ENCODE assay signal across 27 mouse cellular contexts in the genomic region with DNA sequence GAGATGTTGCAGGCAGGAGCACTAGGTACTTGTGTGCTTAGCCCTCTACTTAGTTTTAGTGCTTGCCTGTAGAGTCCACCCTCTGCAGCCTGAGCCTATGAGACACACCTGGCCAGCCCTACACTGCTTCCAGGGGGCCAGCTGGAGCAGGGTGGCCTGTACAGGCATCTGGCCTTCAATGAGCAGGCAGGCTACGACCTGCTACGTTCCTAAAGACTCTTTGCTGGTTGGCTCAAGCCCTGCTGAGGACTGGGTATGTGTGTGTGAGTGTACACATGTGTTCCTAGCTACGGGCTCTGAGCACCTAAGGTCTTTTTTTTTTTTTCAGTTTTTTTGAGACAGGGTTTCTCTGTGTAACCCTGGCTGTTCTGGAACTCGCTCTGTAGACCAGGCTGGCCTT. TPM values are rescaled to one million over a fixed set of nuclear protein-coding genes. Genes with fewer than 3 reads are reported as not detected.
DNase-seq lines count a peak whose midpoint lies in the region; ATAC-seq and TF ChIP-seq lines count a peak whose summit lies in the region.
"Had no signal": no experiment of that assay in that cellular context is flagged by ENCODE, and none has a peak within 500 bp of the region (broad histone marks: within the 10 kb centered on the region; RNA-seq: fewer than 3 reads in every experiment).

No protein-coding gene starts in this region.

- 0 out of 2 replicates have a peak overlapping the region, but pooled peaks have one; percentile 21 for H3K9ac ChIP-seq in heart, embryonic 12.5 days
- H3K9ac ChIP-seq in heart, embryonic 11.5 days (ENCODE audit: low read depth, low read length), result no peak overlapping the region
- H3K9ac ChIP-seq in hindbrain, embryonic 13.5 days, result 0 out of 2 replicates have a peak overlapping the region, but pooled peaks have one; percentile 2
- no peak overlapping the region for H3K9ac ChIP-seq in hindbrain, embryonic 11.5 days (ENCODE audit: low read depth, low read length)
- H3K9ac ChIP-seq in midbrain, embryonic 13.5 days (replicated peaks), result 0 out of 2 replicates have a peak overlapping the region, but pooled peaks have one; percentile 19
- no peak overlapping the region for H3K9ac ChIP-seq in midbrain, embryonic 15.5 days
- H3K9ac ChIP-seq: embryonic facial prominence, embryonic 15.5 days; forebrain, embryonic 15.5 days; intestine, embryonic 15.5 days; liver, embryonic 12.5 days; midbrain, embryonic 12.5 days; neural tube, embryonic 12.5 days had no signal

- H3K27me3 ChIP-seq in cerebellum, adult 2 months (ENCODE audit: control insufficient read depth, insufficient read depth, low read length), result no peaks in the 10 kb centered on the region
- H3K27me3 ChIP-seq in heart, embryonic 12.5 days (replicated peaks), result no peaks in the 10 kb centered on the region
- no peaks in the 10 kb centered on the region for H3K27me3 ChIP-seq in heart, embryonic 11.5 days (ENCODE audit: control insufficient read depth, insufficient read depth, low read length)
- no peaks in the 10 kb centered on the region for H3K27me3 ChIP-seq in hindbrain, embryonic 13.5 days
- H3K27me3 ChIP-seq in hindbrain, embryonic 11.5 days (ENCODE audit: control insufficient read depth, insufficient read depth, low read length), result no peaks in the 10 kb centered on the region
- no peaks in the 10 kb centered on the region for H3K27me3 ChIP-seq in midbrain, embryonic 13.5 days
- H3K27me3 ChIP-seq in midbrain, embryonic 15.5 days (replicated peaks), result no peaks in the 10 kb centered on the region
- H3K27me3 ChIP-seq: embryonic facial prominence, embryonic 15.5 days; forebrain, embryonic 15.5 days; intestine, embryonic 15.5 days; midbrain, embryonic 12.5 days; neural tube, embryonic 12.5 days had no signal

- DNase-seq in cerebellum, adult 2 months, result no peak
- DNase-seq in cerebellum, postnatal 10 days, result no peak
- DNase-seq in hindbrain, embryonic 11.5 days (ENCODE audit: low spot score), result no peak
- DNase-seq: adrenal gland, adult 8-10 months; cerebellum, adult 8-10 months; gastrocnemius, postnatal 14 days; heart, postnatal 10 days; kidney, postnatal 4 days; layer of hippocampus, adult 9-11 months; lung, adult 18-20 months; lung, postnatal 10 days had no signal

- no peak for TF ChIP-seq CTCF in cerebellum, adult 2 months (IDR thresholded peaks at IDR 0.05; ENCODE audit: borderline replicate concordance, insufficient read depth, low read depth, low read length)

- no peak for ATAC-seq in heart, embryonic 12.5 days (ENCODE audit: insufficient number of reproducible peaks, low FRiP score)
- ATAC-seq in heart, embryonic 11.5 days (replicated peaks; ENCODE audit: insufficient number of reproducible peaks, low FRiP score, low TSS enrichment), result no peak
- ATAC-seq in hindbrain, embryonic 13.5 days (ENCODE audit: low FRiP score), result no peak
- no peak for ATAC-seq in hindbrain, embryonic 11.5 days (ENCODE audit: low FRiP score)
- ATAC-seq in midbrain, embryonic 13.5 days, result no peak
- ATAC-seq in midbrain, embryonic 15.5 days (replicated peaks), result no peak
- ATAC-seq: activated CD4-positive, CD25-positive, alpha-beta regulatory T cell, adult 4 months; forebrain, embryonic 15.5 days; hindbrain, embryonic 16.5 days; intestine, embryonic 15.5 days; liver, embryonic 12.5 days had no signal

- peaks cover 26% of the 10 kb centered on the region for H3K36me3 ChIP-seq in heart, embryonic 12.5 days
- H3K36me3 ChIP-seq in heart, embryonic 11.5 days (ENCODE audit: control insufficient read depth, insufficient read depth, low read length), result peaks cover 1% of the 10 kb centered on the region; the same call in 1 of the 2 replicates
- H3K36me3 ChIP-seq in hindbrain, embryonic 13.5 days, result peaks cover 23% of the 10 kb centered on the region
- H3K36me3 ChIP-seq in hindbrain, embryonic 11.5 days (ENCODE audit: control insufficient read depth, insufficient read depth, low read length), result 0 out of 2 replicates have a peak, but pooled peaks cover 4% of the 10 kb centered on the region
- peaks cover 21% of the 10 kb centered on the region for H3K36me3 ChIP-seq in midbrain, embryonic 13.5 days
- peaks cover 15% of the 10 kb centered on the region; the same call in 1 of the 2 replicates for H3K36me3 ChIP-seq in midbrain, embryonic 15.5 days (replicated peaks)

- no peaks in the 10 kb centered on the region for H3K9me3 ChIP-seq in heart, embryonic 12.5 days (replicated peaks)
- H3K9me3 ChIP-seq in heart, embryonic 11.5 days (replicated peaks; ENCODE audit: control insufficient read depth, low read length), result no peaks in the 10 kb centered on the region
- H3K9me3 ChIP-seq in hindbrain, embryonic 13.5 days, result no peaks in the 10 kb centered on the region
- no peaks in the 10 kb centered on the region for H3K9me3 ChIP-seq in hindbrain, embryonic 11.5 days (ENCODE audit: control insufficient read depth, low read length)
- H3K9me3 ChIP-seq in midbrain, embryonic 13.5 days, result no peaks in the 10 kb centered on the region
- no peaks in the 10 kb centered on the region for H3K9me3 ChIP-seq in midbrain, embryonic 15.5 days
- H3K9me3 ChIP-seq: embryonic facial prominence, embryonic 15.5 days; forebrain, embryonic 15.5 days; intestine, embryonic 15.5 days; liver, embryonic 12.5 days; midbrain, embryonic 12.5 days; neural tube, embryonic 12.5 days had no signal

- peaks cover 53% of the 10 kb centered on the region for H3K4me1 ChIP-seq in cerebellum, adult 2 months (ENCODE audit: control insufficient read depth, insufficient read depth, low read length)
- peaks cover 74% of the 10 kb centered on the region for H3K4me1 ChIP-seq in heart, embryonic 12.5 days (replicated peaks)
- H3K4me1 ChIP-seq in heart, embryonic 11.5 days (ENCODE audit: control insufficient read depth, insufficient read depth, low read length), result peaks cover 45% of the 10 kb centered on the region
- peaks cover 62% of the 10 kb centered on the region for H3K4me1 ChIP-seq in hindbrain, embryonic 13.5 days (replicated peaks)
- H3K4me1 ChIP-seq in hindbrain, embryonic 11.5 days (replicated peaks; ENCODE audit: control insufficient read depth, insufficient read depth, low read length), result peaks cover 4% of the 10 kb centered on the region
- H3K4me1 ChIP-seq in midbrain, embryonic 13.5 days (replicated peaks), result peaks cover 48% of the 10 kb centered on the region
- H3K4me1 ChIP-seq in midbrain, embryonic 15.5 days, result peaks cover 41% of the 10 kb centered on the region

- no peak overlapping the region for H3K4me3 ChIP-seq in cerebellum, adult 2 months (replicated peaks; ENCODE audit: insufficient read depth, low read depth, low read length)
- no peak overlapping the region for H3K4me3 ChIP-seq in heart, embryonic 12.5 days
- no peak overlapping the region for H3K4me3 ChIP-seq in heart, embryonic 11.5 days (ENCODE audit: low read depth, low read length)
- H3K4me3 ChIP-seq in hindbrain, embryonic 13.5 days, result no peak overlapping the region
- H3K4me3 ChIP-seq in hindbrain, embryonic 11.5 days (ENCODE audit: low read depth, low read length), result no peak overlapping the region
- no peak overlapping the region for H3K4me3 ChIP-seq in midbrain, embryonic 13.5 days (replicated peaks)
- H3K4me3 ChIP-seq in midbrain, embryonic 15.5 days, result no peak overlapping the region
- H3K4me3 ChIP-seq: embryonic facial prominence, embryonic 15.5 days; forebrain, embryonic 15.5 days; intestine, embryonic 15.5 days; liver, embryonic 12.5 days; midbrain, embryonic 12.5 days; neural tube, embryonic 12.5 days had no signal

- 0 out of 2 replicates have a peak overlapping the region, but pooled peaks have one; percentile 85 for H3K27ac ChIP-seq in cerebellum, adult 2 months (ENCODE audit: insufficient read depth, low read length)
- peak overlapping the region; percentile 95; the same call in 1 of the 2 replicates for H3K27ac ChIP-seq in heart, embryonic 12.5 days (ENCODE audit: poor library complexity, severe bottlenecking)
- no peak overlapping the region for H3K27ac ChIP-seq in heart, embryonic 11.5 days (ENCODE audit: low read depth, low read length)
- no peak overlapping the region for H3K27ac ChIP-seq in hindbrain, embryonic 13.5 days
- H3K27ac ChIP-seq in hindbrain, embryonic 11.5 days (ENCODE audit: low read depth, low read length), result no peak overlapping the region
- H3K27ac ChIP-seq in midbrain, embryonic 13.5 days, result no peak overlapping the region
- H3K27ac ChIP-seq in midbrain, embryonic 15.5 days, result no peak overlapping the region
- H3K27ac ChIP-seq: embryonic facial prominence, embryonic 15.5 days; forebrain, embryonic 15.5 days; intestine, embryonic 15.5 days; liver, embryonic 12.5 days; midbrain, embryonic 12.5 days; neural tube, embryonic 12.5 days had no signal

- H3K4me2 ChIP-seq in heart, embryonic 12.5 days, result no peak overlapping the region
- no peak overlapping the region for H3K4me2 ChIP-seq in heart, embryonic 11.5 days
- H3K4me2 ChIP-seq in hindbrain, embryonic 13.5 days, result no peak overlapping the region
- H3K4me2 ChIP-seq in hindbrain, embryonic 11.5 days (replicated peaks; ENCODE audit: low read depth, low read length), result no peak overlapping the region
- no peak overlapping the region for H3K4me2 ChIP-seq in midbrain, embryonic 13.5 days (replicated peaks)
- H3K4me2 ChIP-seq in midbrain, embryonic 15.5 days, result no peak overlapping the region
- H3K4me2 ChIP-seq: embryonic facial prominence, embryonic 15.5 days; forebrain, embryonic 15.5 days; intestine, embryonic 15.5 days; liver, embryonic 12.5 days; midbrain, embryonic 12.5 days; neural tube, embryonic 12.5 days had no signal

- 45% methylated on average over 4 of the region's 4 CpGs for WGBS in cerebellum, adult 2 months
- 80% methylated on average over 4 of the region's 4 CpGs for WGBS in heart, embryonic 12.5 days
- WGBS in heart, embryonic 11.5 days (ENCODE audit: insufficient replicate concordance), result 90% methylated on average over 4 of the region's 4 CpGs
- WGBS in hindbrain, embryonic 13.5 days, result 89% methylated on average over 4 of the region's 4 CpGs
- WGBS in hindbrain, embryonic 11.5 days, result 94% methylated on average over 4 of the region's 4 CpGs
- 93% methylated on average over 4 of the region's 4 CpGs for WGBS in midbrain, embryonic 13.5 days
- WGBS in midbrain, embryonic 15.5 days, result 91% methylated on average over 4 of the region's 4 CpGs

- TF ChIP-seq POLR2A in cerebellum, adult 2 months (IDR thresholded peaks at IDR 0.05; ENCODE audit: borderline replicate concordance, insufficient read depth, low read length), result no peak

RNA-seq across cellular contexts. Expression of gene Zdhhc8, which starts 3.5 kb away (rescaled TPM):
- 74.0 and 85.3 TPM in 2 replicates for polyA plus RNA-seq in cerebellum, adult 2 months (2012; rRNA removed)
- 29.5 and 33.0 TPM in 2 replicates for polyA plus RNA-seq in heart, embryonic 12.5 days (2016; fragmentation: Nextera tagmentation; extraction: Ambion mirVana)
- 16.3 and 17.3 TPM in 2 replicates for polyA plus RNA-seq in heart, embryonic 11.5 days (2014; fragmentation: Nextera tagmentation; extraction: Ambion mirVana)
- 11.9 and 12.2 TPM in 2 replicates for polyA plus RNA-seq in hindbrain, embryonic 13.5 days (2015; fragmentation: Nextera tagmentation; extraction: Ambion mirVana)
- polyA plus RNA-seq in hindbrain, embryonic 11.5 days (2014; fragmentation: Nextera tagmentation; extraction: Ambion mirVana), result 7.5 and 8.3 TPM in 2 replicates
- 10.1 and 11.9 TPM in 2 replicates for polyA plus RNA-seq in midbrain, embryonic 13.5 days (2015; fragmentation: Nextera tagmentation; extraction: Ambion mirVana)
- polyA plus RNA-seq in midbrain, embryonic 15.5 days (2015; fragmentation: Nextera tagmentation; extraction: Ambion mirVana), result 15.4 and 19.9 TPM in 2 replicates

RNA-seq across cellular contexts. Expression of gene Ccdc188, which starts 13.8 kb away (rescaled TPM):
- polyA plus RNA-seq in cerebellum, adult 2 months (2012; rRNA removed), result not detected in 2 replicates
- 0.14 and 0.15 TPM in 2 replicates for polyA plus RNA-seq in heart, embryonic 12.5 days (2016; fragmentation: Nextera tagmentation; extraction: Ambion mirVana)
- not detected in 2 replicates for polyA plus RNA-seq in heart, embryonic 11.5 days (2014; fragmentation: Nextera tagmentation; extraction: Ambion mirVana)
- not detected in 2 replicates for polyA plus RNA-seq in hindbrain, embryonic 13.5 days (2015; fragmentation: Nextera tagmentation; extraction: Ambion mirVana)
- polyA plus RNA-seq in hindbrain, embryonic 11.5 days (2014; fragmentation: Nextera tagmentation; extraction: Ambion mirVana), result not detected in 2 replicates
- polyA plus RNA-seq in midbrain, embryonic 13.5 days (2015; fragmentation: Nextera tagmentation; extraction: Ambion mirVana), result 0.09 TPM in 1 of 2 replicates, not detected in the other
- 0.14 TPM in 1 of 2 replicates, not detected in the other for polyA plus RNA-seq in midbrain, embryonic 15.5 days (2015; fragmentation: Nextera tagmentation; extraction: Ambion mirVana)
- polyA plus RNA-seq: activated CD4-positive, CD25-positive, alpha-beta regulatory T cell, adult 4 months; embryonic facial prominence, embryonic 15.5 days; forebrain, embryonic 15.5 days; hindbrain, embryonic 16.5 days; intestine, embryonic 15.5 days; kidney, embryonic 16.5 days; limb, embryonic 11.5 days; liver, embryonic 12.5 days; midbrain, embryonic 12.5 days; neural tube, embryonic 12.5 days; stomach, embryonic 14.5 days had no signal

RNA-seq across cellular contexts. Expression of gene Trmt2a, which starts 17.0 kb away (rescaled TPM):
- 96.0 and 99.5 TPM in 2 replicates for polyA plus RNA-seq in cerebellum, adult 2 months (2012; rRNA removed)
- polyA plus RNA-seq in heart, embryonic 12.5 days (2016; fragmentation: Nextera tagmentation; extraction: Ambion mirVana), result 57.2 and 61.9 TPM in 2 replicates
- 56.0 and 58.2 TPM in 2 replicates for polyA plus RNA-seq in heart, embryonic 11.5 days (2014; fragmentation: Nextera tagmentation; extraction: Ambion mirVana)
- polyA plus RNA-seq in hindbrain, embryonic 13.5 days (2015; fragmentation: Nextera tagmentation; extraction: Ambion mirVana), result 95.8 and 98.7 TPM in 2 replicates
- 77.0 and 85.0 TPM in 2 replicates for polyA plus RNA-seq in hindbrain, embryonic 11.5 days (2014; fragmentation: Nextera tagmentation; extraction: Ambion mirVana)
- 100 and 115 TPM in 2 replicates for polyA plus RNA-seq in midbrain, embryonic 13.5 days (2015; fragmentation: Nextera tagmentation; extraction: Ambion mirVana)
- 107 and 122 TPM in 2 replicates for polyA plus RNA-seq in midbrain, embryonic 15.5 days (2015; fragmentation: Nextera tagmentation; extraction: Ambion mirVana)

RNA-seq across cellular contexts. Expression of gene Ranbp1, which starts 17.1 kb away (rescaled TPM):
- 96.2 and 104 TPM in 2 replicates for polyA plus RNA-seq in cerebellum, adult 2 months (2012; rRNA removed)
- polyA plus RNA-seq in heart, embryonic 12.5 days (2016; fragmentation: Nextera tagmentation; extraction: Ambion mirVana), result 512 and 519 TPM in 2 replicates
- polyA plus RNA-seq in heart, embryonic 11.5 days (2014; fragmentation: Nextera tagmentation; extraction: Ambion mirVana), result 585 and 656 TPM in 2 replicates
- polyA plus RNA-seq in hindbrain, embryonic 13.5 days (2015; fragmentation: Nextera tagmentation; extraction: Ambion mirVana), result 444 and 462 TPM in 2 replicates
- polyA plus RNA-seq in hindbrain, embryonic 11.5 days (2014; fragmentation: Nextera tagmentation; extraction: Ambion mirVana), result 1,115 and 1,160 TPM in 2 replicates
- 519 and 564 TPM in 2 replicates for polyA plus RNA-seq in midbrain, embryonic 13.5 days (2015; fragmentation: Nextera tagmentation; extraction: Ambion mirVana)
- 334 and 360 TPM in 2 replicates for polyA plus RNA-seq in midbrain, embryonic 15.5 days (2015; fragmentation: Nextera tagmentation; extraction: Ambion mirVana)

RNA-seq across cellular contexts. Expression of gene Gm49776, which starts 26.7 kb away (rescaled TPM):
- polyA plus RNA-seq in cerebellum, adult 2 months (2012; rRNA removed), result 0.47 TPM in 1 of 2 replicates, not detected in the other
- 1.2 and 1.7 TPM in 2 replicates for polyA plus RNA-seq in heart, embryonic 12.5 days (2016; fragmentation: Nextera tagmentation; extraction: Ambion mirVana)
- 3.7 TPM in 1 of 2 replicates, not detected in the other for polyA plus RNA-seq in heart, embryonic 11.5 days (2014; fragmentation: Nextera tagmentation; extraction: Ambion mirVana)
- polyA plus RNA-seq in hindbrain, embryonic 13.5 days (2015; fragmentation: Nextera tagmentation; extraction: Ambion mirVana), result 3.3 TPM in 1 of 2 replicates, not detected in the other
- polyA plus RNA-seq in hindbrain, embryonic 11.5 days (2014; fragmentation: Nextera tagmentation; extraction: Ambion mirVana), result 1.4 and 1.6 TPM in 2 replicates
- not detected in 2 replicates for polyA plus RNA-seq in midbrain, embryonic 13.5 days (2015; fragmentation: Nextera tagmentation; extraction: Ambion mirVana)
- polyA plus RNA-seq in midbrain, embryonic 15.5 days (2015; fragmentation: Nextera tagmentation; extraction: Ambion mirVana), result 5.1 TPM in 1 of 2 replicates, not detected in the other
- polyA plus RNA-seq: activated CD4-positive, CD25-positive, alpha-beta regulatory T cell, adult 4 months; hindbrain, embryonic 16.5 days; kidney, embryonic 16.5 days; liver, embryonic 12.5 days; stomach, embryonic 14.5 days had no signal

Comparison
In these comparisons a context has a peak if more than half of its experiments do, and no peak if none do; other contexts are left out.
1. H3K27ac ChIP-seq: peak in cerebellum, adult 2 months (single experiment) and heart, embryonic 12.5 days (single experiment); none in heart, embryonic 11.5 days (single experiment), hindbrain, embryonic 13.5 days (single experiment), hindbrain, embryonic 11.5 days (single experiment), midbrain, embryonic 13.5 days (single experiment) and midbrain, embryonic 15.5 days (single experiment).
2. H3K9ac ChIP-seq: peak in heart, embryonic 12.5 days (single experiment), hindbrain, embryonic 13.5 days (single experiment) and midbrain, embryonic 13.5 days (single experiment); none in heart, embryonic 11.5 days (single experiment), hindbrain, embryonic 11.5 days (single experiment) and midbrain, embryonic 15.5 days (single experiment).